Mouse (Mus musculus) naive thymus-derived CD4-positive, alpha-beta T cell, adult 5 months (primary cell): ENCODE results near the gene Top2a. TPM values are rescaled to one million over a fixed set of nuclear protein-coding genes. Genes with fewer than 3 reads are reported as not detected.

Source experiments
- polyA plus RNA-seq: library from polyadenylated mRNA; unstranded; fragments of 100-300 nt; shearing (Covaris generic); gene quantifications from one replicate; pipeline ENCODE4 v1.2.1, GENCODE M21; 2017

The Top2a gene
- 4.5 TPM for polyA plus RNA-seq

GRCm38 (mm10) chr11:99023500-99024467 is at the start of gene Top2a:
Gene Top2a (minus strand): TSS chr11:99024189.

GRCm38 (mm10) chr11:99041051-99041729 is 17.2 kb upstream of the Top2a start, which contains the start of gene Igfbp4:
Gene Igfbp4 (plus strand): TSS chr11:99041244.

GRCm38 (mm10) chr11:98982773-98983133 is 41.2 kb downstream of the Top2a start, which contains the start of gene Gjd3:
Gene Gjd3 (minus strand): TSS chr11:98983016.

Other genes with a start within 250 kb of the Top2a start
- 3.0 TPM for gene Nr1d1, start 248.9 kb downstream of the Top2a start, polyA plus RNA-seq
- gene Msl1, start 228.7 kb downstream of the Top2a start, polyA plus RNA-seq: 26.7 TPM
- gene Casc3, start 219.3 kb downstream of the Top2a start, polyA plus RNA-seq: 124 TPM
- gene Rapgefl1, start 187.4 kb downstream of the Top2a start, polyA plus RNA-seq: not detected
- 4.3 TPM for gene Wipf2, start 160.6 kb downstream of the Top2a start, polyA plus RNA-seq
- gene Cdc6, start 116.4 kb downstream of the Top2a start, polyA plus RNA-seq: 0.52 TPM
- 35.0 TPM for gene Rara, start 96.4 kb downstream of the Top2a start, polyA plus RNA-seq
- gene Gjd3, start 41.2 kb downstream of the Top2a start, polyA plus RNA-seq: 0.42 TPM
- gene Igfbp4, start 17.1 kb upstream of the Top2a start, polyA plus RNA-seq: 1,235 TPM
- gene Tns4, start 65.1 kb upstream of the Top2a start, polyA plus RNA-seq: 0.14 TPM
- 3,115 TPM for gene Ccr7, start 130.9 kb upstream of the Top2a start, polyA plus RNA-seq
- 229 TPM for gene Smarce1, start 206.8 kb upstream of the Top2a start, polyA plus RNA-seq
- 0.58 TPM for gene Krt222, start 219.9 kb upstream of the Top2a start, polyA plus RNA-seq